Mouse (Mus musculus): ENCODE data around the gene Ripk1. TPM values are rescaled to one million over a fixed set of nuclear protein-coding genes. Genes with fewer than 3 reads are reported as not detected.

Ripk1 gene
- polyA plus RNA-seq (2012; rRNA removed) = 3.3 and 3.8 TPM in 2 replicates

GRCm38 (mm10) chr13:34002058-34003006, at the start of gene Ripk1, which contains the start of gene Serpinb6a:
Gene Ripk1 (plus strand): TSS chr13:34002363.
Gene Serpinb6a (minus strand): TSS chr13:34002794.

DNA sequence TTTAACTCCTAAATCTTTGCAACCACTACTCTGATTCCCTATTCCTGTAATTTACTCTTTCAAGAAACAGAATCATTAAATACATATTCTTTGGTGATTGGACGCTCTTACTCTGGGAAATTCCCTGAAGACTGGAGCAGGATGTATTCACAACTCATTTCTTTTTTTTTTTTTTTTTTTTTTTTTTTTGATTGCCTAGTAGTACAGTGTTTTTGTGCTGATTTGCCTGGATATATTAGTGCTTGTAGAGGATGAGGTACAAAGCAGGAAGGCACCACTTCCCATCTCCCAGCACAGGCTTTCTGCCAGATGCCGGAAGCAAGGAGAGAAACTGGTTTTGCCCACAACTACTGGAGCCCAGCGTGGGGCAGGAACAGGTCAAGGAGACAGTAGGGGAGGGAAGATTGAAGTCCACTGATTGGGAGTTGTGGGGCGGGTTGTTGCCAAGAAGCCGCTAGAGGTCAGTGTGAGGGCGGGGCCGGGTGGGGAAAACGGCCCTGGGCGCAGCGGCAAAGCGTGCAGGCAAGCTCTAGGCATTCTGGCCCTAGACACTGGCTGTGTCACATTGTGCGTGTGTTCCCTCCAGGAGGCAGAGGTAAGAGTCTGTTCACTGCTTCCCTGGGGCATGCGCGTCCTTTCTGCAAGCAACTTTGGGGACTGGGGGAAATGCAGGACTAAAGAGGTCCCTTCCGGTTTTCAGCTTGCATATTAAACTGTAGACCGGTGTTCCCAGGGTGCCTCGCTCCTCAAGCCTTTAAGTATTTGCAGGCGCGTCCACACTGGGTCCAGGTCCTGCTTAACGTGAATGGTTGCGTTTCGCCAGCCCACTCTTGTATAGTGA, 37.7 kb upstream of the Ripk1 start, which contains the start of gene Nqo2:
TSS of gene Nqo2 (plus strand) at position 482 of the 841 bp plus-strand sequence.

DNA sequence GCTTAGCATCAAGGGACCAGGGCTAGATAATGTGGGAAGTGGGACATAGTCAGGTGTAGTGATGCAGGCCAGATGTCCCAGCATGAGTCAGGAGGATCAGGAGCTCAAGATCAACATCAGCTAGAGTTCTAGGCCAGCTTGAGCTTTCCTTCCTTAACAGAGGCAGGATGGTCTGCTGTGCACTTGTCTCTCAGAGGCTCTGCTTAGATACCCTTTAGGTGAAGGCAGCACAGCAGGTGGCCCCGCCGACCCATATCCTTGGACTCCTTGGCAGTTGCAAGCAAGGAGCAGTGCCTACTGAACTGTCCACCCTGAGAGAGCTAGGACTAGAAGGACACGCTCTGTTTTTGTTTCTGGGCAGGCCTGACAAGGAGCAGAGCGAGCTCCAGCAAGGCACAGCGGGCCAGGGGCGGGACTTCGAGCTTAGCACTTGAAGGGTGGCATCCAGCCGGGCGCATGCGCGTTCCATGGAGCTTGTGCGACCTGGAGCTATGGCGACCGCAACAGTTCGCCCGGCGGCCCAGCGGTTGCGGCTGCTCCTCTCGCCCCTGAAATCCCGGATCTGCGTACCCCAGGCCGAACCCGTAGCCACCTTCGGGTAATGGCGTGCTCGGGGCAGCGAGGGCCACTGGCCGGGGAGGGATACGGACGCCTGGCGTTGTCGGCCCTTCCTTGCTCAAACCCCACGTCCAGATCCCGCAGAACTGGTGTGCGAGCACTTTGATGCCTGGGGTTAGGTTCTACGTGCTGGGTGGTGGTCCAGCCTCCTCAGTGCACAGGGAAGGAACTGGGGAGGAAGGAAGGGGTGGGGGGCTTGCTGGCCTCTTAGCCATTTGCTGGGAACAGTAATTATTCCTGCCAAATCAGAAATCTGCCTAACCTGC, 35.3 kb downstream of the Ripk1 start, which contains the start of gene Bphl:
TSS of gene Bphl (plus strand) at position 426 of the 884 bp plus-strand sequence.

GRCm38 (mm10) chr13:34077492-34078271, 75.5 kb downstream of the Ripk1 start, which contains the start of gene Tubb2a:
Gene Tubb2a (minus strand): TSS chr13:34078007.

Other genes with a start within 250 kb of the Ripk1 start
- gene Serpinb6e, start 159.0 kb upstream of the Ripk1 start, polyA plus RNA-seq (2012; rRNA removed) = 0.05 TPM in 2 replicates
- 0.31 and 0.35 TPM in 2 replicates for gene Serpinb6c, start 96.7 kb upstream of the Ripk1 start, polyA plus RNA-seq (2012; rRNA removed)
- 4.2 and 5.7 TPM in 2 replicates for gene Nqo2, start 37.7 kb upstream of the Ripk1 start, polyA plus RNA-seq (2012; rRNA removed)
- 38.0 and 39.3 TPM in 2 replicates for gene Serpinb6a, start 431 bp downstream of the Ripk1 start, polyA plus RNA-seq (2012; rRNA removed)
- gene Bphl, start 35.2 kb downstream of the Ripk1 start, polyA plus RNA-seq (2012; rRNA removed) = 30.4 and 35.4 TPM in 2 replicates
- gene Tubb2a, start 75.6 kb downstream of the Ripk1 start, polyA plus RNA-seq (2012; rRNA removed) = 5,552 and 5,589 TPM in 2 replicates
- gene Tubb2b, start 128.1 kb downstream of the Ripk1 start, polyA plus RNA-seq (2012; rRNA removed) = 9,323 and 9,673 TPM in 2 replicates
- 136 TPM in 2 replicates for gene Psmg4, start 160.6 kb downstream of the Ripk1 start, polyA plus RNA-seq (2012; rRNA removed)

Measured in central nervous system, embryonic 18 days (tissue).